Mouse (Mus musculus): ENCODE results near the gene Parvb.

The Parvb gene

GRCm38 (mm10) chr15:84254387-84254786, 22.5 kb downstream of the Parvb start:
- DNase-seq (ENCODE audit: extremely low read depth, low read depth, low spot score), result no peak

- DNase-seq (ENCODE audit: extremely low read depth, low read depth, low spot score), result no peak
Measured at GRCm38 (mm10) chr15:84256254-84256850, 24.5 kb downstream of the Parvb start.

- DNase-seq (ENCODE audit: extremely low read depth, low read depth, low spot score), result no peak
Measured at GRCm38 (mm10) chr15:84256864-84257263, 25.0 kb downstream of the Parvb start.

- no peak for DNase-seq (ENCODE audit: extremely low read depth, low read depth, low spot score)
Measured at GRCm38 (mm10) chr15:84258602-84259355, 26.9 kb downstream of the Parvb start.

- no peak for DNase-seq (ENCODE audit: extremely low read depth, low read depth, low spot score)
Measured at GRCm38 (mm10) chr15:84260123-84260822, 28.4 kb downstream of the Parvb start.

GRCm38 (mm10) chr15:84262630-84263029, 30.8 kb downstream of the Parvb start:
- no peak for DNase-seq (ENCODE audit: extremely low read depth, low read depth, low spot score)

GRCm38 (mm10) chr15:84263573-84263972, 31.7 kb downstream of the Parvb start:
- DNase-seq (ENCODE audit: extremely low read depth, low read depth, low spot score), result no peak

GRCm38 (mm10) chr15:84265141-84265540, 33.3 kb downstream of the Parvb start:
- no peak for DNase-seq (ENCODE audit: extremely low read depth, low read depth, low spot score)

- no peak for DNase-seq (ENCODE audit: extremely low read depth, low read depth, low spot score)
Measured at GRCm38 (mm10) chr15:84266290-84266689, 34.4 kb downstream of the Parvb start.

- DNase-seq (ENCODE audit: extremely low read depth, low read depth, low spot score), result no peak
Measured at GRCm38 (mm10) chr15:84267720-84268260, 35.9 kb downstream of the Parvb start.

- DNase-seq (ENCODE audit: extremely low read depth, low read depth, low spot score), result no peak
Measured at GRCm38 (mm10) chr15:84269107-84269633, 37.3 kb downstream of the Parvb start.

- no peak for DNase-seq (ENCODE audit: extremely low read depth, low read depth, low spot score)
Measured at GRCm38 (mm10) chr15:84270032-84270431, 38.2 kb downstream of the Parvb start.

GRCm38 (mm10) chr15:84270463-84270862, 38.6 kb downstream of the Parvb start:
- DNase-seq (ENCODE audit: extremely low read depth, low read depth, low spot score), result no peak

GRCm38 (mm10) chr15:84276066-84276465, 44.2 kb downstream of the Parvb start:
- DNase-seq (ENCODE audit: extremely low read depth, low read depth, low spot score), result no peak

- DNase-seq (ENCODE audit: extremely low read depth, low read depth, low spot score), result no peak
Measured at GRCm38 (mm10) chr15:84278091-84278490, 46.2 kb downstream of the Parvb start.

- no peak for DNase-seq (ENCODE audit: extremely low read depth, low read depth, low spot score)
Measured at GRCm38 (mm10) chr15:84278656-84279055, 46.8 kb downstream of the Parvb start.

- DNase-seq (ENCODE audit: extremely low read depth, low read depth, low spot score), result no peak
Measured at GRCm38 (mm10) chr15:84280309-84280708, 48.5 kb downstream of the Parvb start.

- DNase-seq (ENCODE audit: extremely low read depth, low read depth, low spot score), result no peak
Measured at GRCm38 (mm10) chr15:84280712-84281347, 49.0 kb downstream of the Parvb start.

GRCm38 (mm10) chr15:84282206-84283085, 50.6 kb downstream of the Parvb start:
- DNase-seq (ENCODE audit: extremely low read depth, low read depth, low spot score), result no peak

GRCm38 (mm10) chr15:84284059-84284458, 52.2 kb downstream of the Parvb start:
- no peak for DNase-seq (ENCODE audit: extremely low read depth, low read depth, low spot score)
